Mouse (Mus musculus) heart, embryonic 11.5 days (tissue): ENCODE data around the gene Gemin4. TPM values are rescaled to one million over a fixed set of nuclear protein-coding genes. Genes with fewer than 3 reads are reported as not detected.

ENCODE experiments used
- ATAC-seq: fragments of 200-750 bp; cut with Nextera tagmentation; replicated peaks from 2 replicates; pipeline ENCODE4 v1.8.0; 2017; ENCODE audit warnings: moderate library complexity; ENCODE audit not compliant: insufficient number of reproducible peaks, low FRiP score, low TSS enrichment
- H3K27ac ChIP-seq: fragments of 300-500 bp; sonication (generic); 2 replicates; pipeline ENCODE4 v1.5.1; 2014; ENCODE audit warnings: mild to moderate bottlenecking, low read depth, low read length
- H3K27me3 ChIP-seq: fragments of 300-500 bp; sonication (generic); 2 replicates; pipeline ENCODE4 v1.6.1; 2014; ENCODE audit warnings: mild to moderate bottlenecking, low read length, mixed read lengths; ENCODE audit not compliant: control insufficient read depth, insufficient read depth
- H3K36me3 ChIP-seq: fragments of 300-500 bp; sonication (generic); 2 replicates; pipeline ENCODE4 v1.6.1; 2014; ENCODE audit warnings: mild to moderate bottlenecking, low read length, moderate library complexity, mixed read lengths; ENCODE audit not compliant: control insufficient read depth, insufficient read depth
- H3K4me1 ChIP-seq: fragments of 300-500 bp; sonication (generic); 2 replicates; pipeline ENCODE4 v1.6.1; 2014; ENCODE audit warnings: low read length; ENCODE audit not compliant: control insufficient read depth, insufficient read depth
- H3K4me2 ChIP-seq: fragments of 300-500 bp; sonication (generic); 2 replicates; pipeline ENCODE4 v1.6.1; 2014; ENCODE audit warnings: mild to moderate bottlenecking, moderate library complexity
- H3K4me3 ChIP-seq: fragments of 300-500 bp; sonication (generic); 2 replicates; pipeline ENCODE4 v1.5.1; 2014; ENCODE audit warnings: low read depth, low read length
- H3K9ac ChIP-seq: fragments of 300-500 bp; sonication (generic); 2 replicates; pipeline ENCODE4 v1.6.1; 2014; ENCODE audit warnings: mild to moderate bottlenecking, low read depth, low read length, moderate library complexity
- H3K9me3 ChIP-seq: fragments of 300-500 bp; sonication (generic); replicated peaks from 2 replicates; pipeline ENCODE4 v1.6.1; 2016; ENCODE audit warnings: low read length; ENCODE audit not compliant: control insufficient read depth
- WGBS: fragments of 180-500 bp; shearing (Covaris S2); extraction: QIAGEN DNeasy Blood & Tissue Kit; methylation state at CpG from one replicate; pipeline ENCODE4 v1.1.7; 2014; ENCODE audit not compliant: insufficient replicate concordance; 5-methylcytosine and 5-hydroxymethylcytosine counted together
- polyA plus RNA-seq: library from polyadenylated mRNA; unstranded; fragments of >200 nt; fragmentation: Nextera tagmentation; extraction: Ambion mirVana; gene quantifications from 2 replicates; pipeline ENCODE4 v1.2.1, GENCODE M21; 2014

The Gemin4 gene
- polyA plus RNA-seq, 1 experiment from 2014 or later, result 25.8 TPM

- H3K4me3 ChIP-seq, result no peak overlapping the region
- H3K9me3 ChIP-seq, result no peaks in the 10 kb centered on the region
- H3K27ac ChIP-seq, result no peak overlapping the region
- H3K27me3 ChIP-seq, result no peaks in the 10 kb centered on the region
- no peaks in the 10 kb centered on the region for H3K4me1 ChIP-seq
- no peak overlapping the region for H3K9ac ChIP-seq
- H3K36me3 ChIP-seq, result peaks cover 33% of the 10 kb centered on the region
- ATAC-seq, result no peak
- H3K4me2 ChIP-seq, result no peak overlapping the region
- 86% methylated on average over 13 of the region's 13 CpGs for WGBS
Measured at GRCm38 (mm10) chr11:76210228-76210985, 7.1 kb downstream of the Gemin4 start.

GRCm38 (mm10) chr11:76206793-76207192, 10.7 kb downstream of the Gemin4 start:
- Histone ChIP-seq H3K27me3 (no peaks in the 10 kb centered on the region), H3K4me2 (no peak overlapping the region), H3K27ac (no peak overlapping the region), H3K9me3 (no peaks in the 10 kb centered on the region), H3K36me3 (peaks cover 18% of the 10 kb centered on the region), H3K9ac (no peak overlapping the region), H3K4me3 (no peak overlapping the region), H3K4me1 (0 out of 2 replicates have a peak, but pooled peaks cover 5% of the 10 kb centered on the region)
- no peak for ATAC-seq
- 84% methylated on average over 5 of the region's 5 CpGs for WGBS

DNA sequence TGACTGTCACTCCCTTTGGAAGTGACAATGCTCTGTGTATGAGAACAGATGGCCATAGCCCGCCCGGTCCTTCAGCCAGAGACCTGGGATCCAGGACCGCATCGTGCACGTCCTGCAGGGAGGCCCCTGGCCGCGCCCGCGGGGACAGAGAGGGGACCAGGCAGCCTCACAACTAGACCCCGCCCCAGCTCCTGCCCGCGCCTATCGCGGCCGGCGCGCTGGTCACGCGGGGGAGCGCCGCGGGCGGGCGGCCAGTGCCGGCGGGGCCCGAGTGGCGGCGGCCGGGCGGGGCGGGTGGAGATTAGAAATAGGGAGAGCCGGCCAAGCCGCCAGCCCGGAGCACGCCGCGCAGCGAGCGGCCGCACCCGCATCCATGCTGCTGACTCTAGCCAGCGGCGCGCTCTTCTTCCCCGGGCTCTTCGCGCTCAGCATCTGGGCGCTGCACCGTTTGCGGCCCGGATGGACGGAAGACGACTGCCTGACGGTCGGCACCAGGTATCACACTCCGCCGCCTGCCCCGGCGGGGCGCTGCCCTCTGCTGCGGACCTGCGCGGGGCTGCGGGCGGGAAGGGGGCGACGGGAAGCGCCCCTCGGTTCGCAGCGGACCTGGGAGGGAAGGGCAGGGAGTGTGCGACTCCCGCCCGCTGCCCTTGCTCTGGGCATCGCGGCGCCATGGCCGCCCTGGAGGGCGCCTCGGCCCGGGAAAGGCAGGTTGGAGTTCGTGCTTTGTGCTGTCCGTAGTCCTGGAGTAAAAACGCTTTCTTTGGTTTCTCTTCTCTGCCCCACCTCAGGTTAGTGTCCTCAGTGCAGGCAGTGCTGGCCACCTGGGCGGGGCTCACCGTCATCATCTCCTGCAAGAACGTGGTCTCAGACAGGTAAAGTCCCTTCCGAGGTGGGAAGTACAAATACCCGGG, 15.4 kb downstream of the Gemin4 start:
- H3K36me3 ChIP-seq, result 0 out of 2 replicates have a peak, but pooled peaks cover 2% of the 10 kb centered on the region
- under 1% methylated on average over 78 of the region's 90 CpGs for WGBS
- 0 out of 2 replicates have a peak, but pooled peaks cover 6% of the 10 kb centered on the region for H3K4me1 ChIP-seq
- peak overlapping the region; percentile 74 for H3K27ac ChIP-seq
- H3K9me3 ChIP-seq, result no peaks in the 10 kb centered on the region
- H3K4me3 ChIP-seq, result peak overlapping the region; percentile 88
- H3K4me2 ChIP-seq, result peak overlapping the region; percentile 95
- peak overlapping the region; percentile 90 for H3K9ac ChIP-seq
- no peaks in the 10 kb centered on the region for H3K27me3 ChIP-seq
- ATAC-seq, result peak; percentile 98

GRCm38 (mm10) chr11:76196977-76197469, 20.4 kb downstream of the Gemin4 start:
- no peak overlapping the region for H3K4me2 ChIP-seq
- WGBS, result 42% methylated on average over 8 of the region's 8 CpGs

GRCm38 (mm10) chr11:76196275-76196976, 21.0 kb downstream of the Gemin4 start:
- no peak overlapping the region for H3K4me2 ChIP-seq
- 68% methylated on average over 8 of the region's 8 CpGs for WGBS
- no peak overlapping the region for H3K9ac ChIP-seq
- no peaks in the 10 kb centered on the region for H3K9me3 ChIP-seq
- peaks cover 7% of the 10 kb centered on the region; the same call in 1 of the 2 replicates for H3K4me1 ChIP-seq
- no peak for ATAC-seq
- no peak overlapping the region for H3K27ac ChIP-seq
- H3K36me3 ChIP-seq, result no peaks in the 10 kb centered on the region
- H3K27me3 ChIP-seq, result no peaks in the 10 kb centered on the region
- no peak overlapping the region for H3K4me3 ChIP-seq

More at GRCm38 (mm10) chr11:76196977-76197469, 20.4 kb downstream of the Gemin4 start:
- H3K4me1 ChIP-seq, result peaks cover 7% of the 10 kb centered on the region; the same call in 1 of the 2 replicates
- H3K9ac ChIP-seq, result no peak overlapping the region
- H3K27me3 ChIP-seq, result no peaks in the 10 kb centered on the region
- H3K9me3 ChIP-seq, result no peaks in the 10 kb centered on the region
- H3K36me3 ChIP-seq, result no peaks in the 10 kb centered on the region
- no peak for ATAC-seq
- H3K27ac ChIP-seq, result no peak overlapping the region
- no peak overlapping the region for H3K4me3 ChIP-seq

GRCm38 (mm10) chr11:76186908-76187307, 30.6 kb downstream of the Gemin4 start:
- WGBS, result 87% methylated on average over 6 of the region's 6 CpGs
- Histone ChIP-seq H3K4me1 (no peaks in the 10 kb centered on the region), H3K9me3 (no peaks in the 10 kb centered on the region), H3K4me2 (no peak overlapping the region), H3K36me3 (no peaks in the 10 kb centered on the region), H3K9ac (no peak overlapping the region), H3K4me3 (no peak overlapping the region), H3K27ac (no peak overlapping the region), H3K27me3 (no peaks in the 10 kb centered on the region)
- no peak for ATAC-seq

- 83% methylated on average over 4 of the region's 4 CpGs for WGBS
- H3K4me2 ChIP-seq, result no peak overlapping the region
- ATAC-seq, result no peak
- H3K9me3 ChIP-seq, result no peaks in the 10 kb centered on the region
- no peaks in the 10 kb centered on the region for H3K27me3 ChIP-seq
- H3K9ac ChIP-seq, result no peak overlapping the region
- 0 out of 2 replicates have a peak, but pooled peaks cover under 1% of the 10 kb centered on the region for H3K4me1 ChIP-seq
- H3K27ac ChIP-seq, result no peak overlapping the region
- H3K36me3 ChIP-seq, result no peaks in the 10 kb centered on the region
- H3K4me3 ChIP-seq, result no peak overlapping the region
Measured at GRCm38 (mm10) chr11:76183745-76184144, 33.7 kb downstream of the Gemin4 start.

- 0 out of 2 replicates have a peak, but pooled peaks cover 2% of the 10 kb centered on the region for H3K4me1 ChIP-seq
- WGBS, result 15% methylated on average over 7 of the region's 7 CpGs
- no peak for ATAC-seq
- no peak overlapping the region for H3K27ac ChIP-seq
- peak overlapping the region; percentile 94 for H3K4me2 ChIP-seq
- peak overlapping the region; percentile 85 for H3K4me3 ChIP-seq
- H3K36me3 ChIP-seq, result no peaks in the 10 kb centered on the region
- peak overlapping the region; percentile 76 for H3K9ac ChIP-seq
- no peaks in the 10 kb centered on the region for H3K9me3 ChIP-seq
- no peaks in the 10 kb centered on the region for H3K27me3 ChIP-seq
Measured at GRCm38 (mm10) chr11:76180146-76180540, 37.3 kb downstream of the Gemin4 start.
